Mouse (Mus musculus) thymus, postnatal 0 days (tissue): ENCODE results near the gene Lrp5. TPM values are rescaled to one million over a fixed set of nuclear protein-coding genes. Genes with fewer than 3 reads are reported as not detected.

Source experiments
- DNase-seq: peaks from one replicate; pipeline ENCODE4 v3.0.0-alpha.2; 2015; ENCODE audit warnings: low spot score
- polyA plus RNA-seq: library from polyadenylated mRNA; unstranded; fragments of >200 nt; fragmentation: Nextera tagmentation; extraction: Ambion mirVana; gene quantifications from 2 replicates; pipeline ENCODE4 v1.2.1, GENCODE M21; 2015

Gene Lrp5
- polyA plus RNA-seq, 1 experiment from 2014 or later = 2.1 TPM

DNA sequence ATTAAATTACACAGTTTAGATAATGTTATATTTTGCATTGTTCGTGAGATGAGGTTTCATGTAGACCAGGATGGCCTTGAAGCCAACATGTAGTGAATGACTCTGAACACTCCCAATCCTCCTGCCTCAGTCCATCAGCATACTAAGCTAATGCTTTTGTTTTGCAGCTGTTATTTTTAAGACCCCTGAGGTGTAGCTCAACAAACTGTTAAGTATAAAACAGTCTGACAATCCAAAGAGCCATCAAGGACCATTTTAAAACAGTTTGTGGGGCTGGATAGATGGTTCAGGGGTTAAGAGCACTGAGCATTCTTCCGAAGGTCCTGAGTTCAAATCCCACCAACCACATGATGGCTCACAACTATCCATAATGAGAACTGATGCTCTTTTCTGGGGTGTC lies 124.1 kb downstream of the Lrp5 start:
- DNase-seq = no peak

DNA sequence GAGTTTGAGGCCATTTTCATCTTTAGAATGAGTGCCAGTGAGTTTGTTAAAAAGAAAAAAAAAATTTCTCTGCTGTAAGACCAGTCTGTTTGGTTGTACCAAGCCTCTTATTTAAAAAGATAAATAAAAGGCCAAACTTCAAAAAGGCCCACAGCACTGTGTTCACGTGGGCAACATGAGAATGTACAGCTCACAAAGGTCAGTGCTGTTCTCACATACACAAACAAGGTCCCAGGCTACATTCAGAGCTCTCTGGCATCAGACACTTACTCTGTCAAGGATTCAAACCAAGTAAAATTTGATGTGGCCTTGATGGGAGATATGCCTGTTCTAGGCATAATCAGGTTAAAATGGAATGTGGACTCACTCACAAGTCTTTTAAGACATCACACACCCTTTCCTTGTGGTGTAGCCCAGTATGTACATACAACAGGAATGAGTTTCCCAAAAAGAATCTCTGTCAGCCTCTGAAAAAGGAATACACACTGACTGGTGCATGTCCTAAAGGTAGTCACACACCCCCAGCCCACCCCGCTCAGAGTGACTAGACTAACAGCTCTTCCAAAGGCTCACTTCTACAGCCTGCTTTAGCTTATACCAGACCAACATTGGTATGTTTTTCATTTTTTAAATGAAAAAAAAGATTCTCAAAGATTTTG lies 130.1 kb downstream of the Lrp5 start:
- DNase-seq = no peak

DNA sequence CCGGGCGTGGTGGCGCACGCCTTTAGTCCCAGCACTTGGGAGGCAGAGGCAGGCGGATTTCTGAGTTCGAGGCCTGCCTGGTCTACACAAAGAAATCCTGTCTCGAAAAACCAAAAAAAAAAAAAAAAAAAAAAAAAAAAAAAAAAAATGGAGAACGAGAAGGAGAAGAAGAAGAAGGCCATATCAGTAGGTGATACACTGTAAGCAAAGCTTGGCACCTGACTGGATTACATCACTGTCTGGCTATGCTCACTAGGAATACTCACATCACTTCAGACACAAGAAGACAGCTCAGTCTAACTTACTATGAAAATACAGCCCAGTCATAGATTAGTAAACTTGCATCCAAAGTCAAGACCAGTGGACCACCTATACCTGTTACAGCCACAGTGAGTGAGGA lies 131.6 kb downstream of the Lrp5 start:
- no peak for DNase-seq

- no peak for DNase-seq
Measured at GRCm38 (mm10) chr19:3551573-3552159, 134.7 kb downstream of the Lrp5 start.

DNA sequence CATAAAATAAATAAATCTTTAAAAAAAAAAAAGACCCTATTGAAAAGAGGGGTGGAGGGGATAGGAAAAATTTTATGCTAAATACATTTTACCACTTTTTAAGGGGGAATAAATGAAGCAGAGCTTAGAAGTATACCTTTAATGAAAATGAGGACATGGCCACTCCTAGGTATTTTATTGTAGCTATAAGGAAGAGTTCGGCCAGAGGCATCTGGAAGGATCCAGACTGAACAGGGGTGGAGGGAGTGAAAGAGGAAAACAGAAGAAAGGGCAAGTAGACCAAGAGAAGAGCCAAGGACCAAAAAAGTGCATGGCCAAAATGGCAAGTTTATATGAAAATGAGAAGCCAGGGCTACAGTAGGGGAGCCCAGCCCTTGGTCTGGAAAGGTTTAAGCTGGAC lies 136.3 kb downstream of the Lrp5 start:
- no peak for DNase-seq

- DNase-seq = no peak
Measured at GRCm38 (mm10) chr19:3549263-3549662, 137.1 kb downstream of the Lrp5 start.

GRCm38 (mm10) chr19:3548311-3548710 lies 138.1 kb downstream of the Lrp5 start:
- no peak for DNase-seq

- no peak for DNase-seq
Measured at GRCm38 (mm10) chr19:3544995-3545394, 141.4 kb downstream of the Lrp5 start.

DNA sequence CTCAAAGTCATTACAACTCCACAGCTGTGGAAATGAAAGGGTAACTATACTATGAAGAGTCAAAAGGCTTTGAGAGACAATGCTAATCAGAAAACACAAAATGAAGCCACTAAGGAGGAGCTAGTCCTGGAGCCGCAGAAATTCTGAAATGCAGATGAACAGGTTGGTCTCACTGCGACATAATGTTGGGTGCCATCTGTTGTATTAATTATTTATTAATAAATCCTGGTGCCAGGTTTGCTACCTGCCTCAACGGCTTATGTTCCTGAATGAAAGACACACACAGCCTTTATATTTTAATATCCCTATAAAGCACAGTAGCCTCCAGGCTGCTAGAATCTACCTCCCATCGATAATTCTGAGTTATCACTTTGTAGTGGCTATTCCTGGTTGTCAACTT lies 143.8 kb downstream of the Lrp5 start:
- no peak for DNase-seq

DNA sequence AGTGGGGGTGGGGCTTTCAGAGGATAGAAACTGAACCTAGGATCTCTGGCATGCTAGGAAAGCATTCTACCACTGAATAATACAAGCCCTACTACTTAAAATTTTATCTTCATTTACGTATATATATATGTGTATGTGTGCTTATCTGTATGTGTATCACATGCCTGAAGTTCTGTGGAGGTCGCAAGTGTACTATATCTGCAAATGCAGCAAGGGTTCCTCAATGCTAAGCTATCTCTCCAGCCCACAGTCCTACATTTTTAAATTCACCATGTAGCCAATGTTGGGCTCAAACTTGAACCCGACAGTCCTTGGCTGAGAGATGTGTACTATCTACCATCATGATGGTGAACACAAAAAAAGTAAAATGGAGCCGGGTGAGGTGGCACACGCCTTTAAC lies 145.4 kb downstream of the Lrp5 start:
- no peak for DNase-seq

GRCm38 (mm10) chr19:3540254-3540653 lies 146.1 kb downstream of the Lrp5 start:
- DNase-seq = no peak

DNA sequence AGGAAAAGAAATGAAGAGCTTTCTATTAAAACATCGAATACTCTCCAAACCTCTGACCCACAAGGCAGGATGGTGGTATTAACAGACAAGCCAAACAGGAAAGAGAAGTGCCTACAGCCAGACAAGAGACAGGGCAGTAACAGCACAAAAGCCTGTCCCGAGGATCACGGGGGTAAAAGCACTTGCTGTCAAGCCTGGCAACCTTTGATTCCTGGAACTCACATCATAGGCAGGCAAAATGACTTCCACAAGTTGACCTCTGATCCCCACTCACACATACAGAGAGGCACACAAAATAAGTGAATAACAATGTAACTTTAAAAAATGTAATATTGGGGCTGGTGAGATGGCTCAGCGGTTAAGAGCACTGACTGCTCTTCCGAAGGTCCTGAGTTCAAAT lies 146.9 kb downstream of the Lrp5 start:
- no peak for DNase-seq

DNA sequence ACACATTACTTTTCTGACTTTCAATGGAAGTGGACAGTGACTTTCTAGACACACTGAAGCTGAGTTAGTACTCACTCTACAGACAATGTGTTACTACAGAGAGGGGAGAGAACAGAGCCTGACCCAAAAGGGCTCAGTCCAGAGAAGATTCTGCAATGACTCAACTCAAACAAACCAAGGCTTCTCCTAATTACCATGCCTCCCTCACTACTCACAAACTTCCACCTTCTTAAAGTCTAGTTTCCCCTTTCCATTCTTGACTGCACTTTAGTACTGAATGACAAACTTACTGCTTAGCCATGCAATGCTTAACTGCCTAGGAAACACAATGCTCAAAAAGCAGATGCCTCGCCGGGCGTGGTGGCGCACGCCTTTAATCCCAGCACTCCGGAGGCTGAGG lies 148.7 kb downstream of the Lrp5 start:
- no peak for DNase-seq

- DNase-seq = peak; percentile 29
Measured at GRCm38 (mm10) chr19:3534945-3535344, 151.4 kb downstream of the Lrp5 start.

Other genes starting within 250 kb of the Lrp5 start
- 49.9 and 52.0 TPM in 2 replicates for gene Ppp6r3, start 110.8 kb downstream of the Lrp5 start, polyA plus RNA-seq
- 6.8 and 8.6 TPM in 2 replicates for gene 1810055G02Rik, start 21.7 kb upstream of the Lrp5 start, polyA plus RNA-seq
- 24.7 and 31.1 TPM in 2 replicates for gene Kmt5b, start 80.9 kb upstream of the Lrp5 start, polyA plus RNA-seq
- gene Chka, start 165.2 kb upstream of the Lrp5 start, polyA plus RNA-seq = 17.8 and 26.2 TPM in 2 replicates
- 48.7 and 50.1 TPM in 2 replicates for gene Tcirg1, start 220.6 kb upstream of the Lrp5 start, polyA plus RNA-seq
- gene Ndufs8, start 226.2 kb upstream of the Lrp5 start, polyA plus RNA-seq = 333 and 338 TPM in 2 replicates
- gene Aldh3b1, start 243.2 kb upstream of the Lrp5 start, polyA plus RNA-seq = 4.6 and 5.3 TPM in 2 replicates
- 32.2 and 34.2 TPM in 2 replicates for gene Unc93b1, start 248.6 kb upstream of the Lrp5 start, polyA plus RNA-seq